Mouse (Mus musculus) limb, embryonic 15.5 days (tissue): ENCODE measurements around the gene 1700080E11Rik. TPM values are rescaled to one million over a fixed set of nuclear protein-coding genes. Genes with fewer than 3 reads are reported as not detected.
"Not testable (repeated sequence)": the region's sequence is repeated elsewhere in the genome, so short reads cannot be mapped to it uniquely, and the experiment has no call there.

Experiments used
- ATAC-seq: fragments of 200-750 bp; cut with Nextera tagmentation; 2 replicates; pipeline ENCODE4 v1.8.0; 2017; ENCODE audit warnings: low read depth, moderate TSS enrichment; ENCODE audit not compliant: insufficient number of reproducible peaks, low FRiP score, low TSS enrichment
- H3K27ac ChIP-seq: fragments of 300-500 bp; sonication (generic); 2 replicates; pipeline ENCODE4 v1.5.1; 2015; ENCODE audit warnings: moderate library complexity, mild to moderate bottlenecking, inconsistent platforms
- H3K27me3 ChIP-seq: fragments of 300-500 bp; sonication (generic); 2 replicates; pipeline ENCODE4 v1.6.1; 2015; ENCODE audit warnings: inconsistent platforms
- H3K36me3 ChIP-seq: fragments of 300-500 bp; sonication (generic); 2 replicates; pipeline ENCODE4 v1.6.1; 2015; ENCODE audit warnings: inconsistent platforms
- H3K4me1 ChIP-seq: fragments of 300-500 bp; sonication (generic); 2 replicates; pipeline ENCODE4 v1.6.1; 2015; ENCODE audit warnings: inconsistent platforms
- H3K4me2 ChIP-seq: fragments of 300-500 bp; sonication (generic); 2 replicates; pipeline ENCODE4 v1.6.1; 2015; ENCODE audit warnings: mild to moderate bottlenecking, inconsistent platforms
- H3K4me3 ChIP-seq: fragments of 300-500 bp; sonication (generic); 2 replicates; pipeline ENCODE4 v1.5.1; 2015; ENCODE audit warnings: mild to moderate bottlenecking, inconsistent platforms
- H3K9ac ChIP-seq: fragments of 300-500 bp; sonication (generic); 2 replicates; pipeline ENCODE4 v1.6.1; 2015; ENCODE audit warnings: inconsistent platforms
- H3K9me3 ChIP-seq: fragments of 300-500 bp; sonication (generic); 2 replicates; pipeline ENCODE4 v1.6.1; 2016; ENCODE audit warnings: inconsistent platforms
- WGBS: fragments of 180-500 bp; shearing (Covaris S2); methylation state at CpG from one replicate; pipeline ENCODE4 v1.1.7; 2015; 5-methylcytosine and 5-hydroxymethylcytosine counted together
- polyA plus RNA-seq: library from polyadenylated mRNA; unstranded; fragments of >200 nt; fragmentation: Nextera tagmentation; extraction: Ambion mirVana; gene quantifications from 2 replicates; pipeline ENCODE4 v1.2.1, GENCODE M21; 2015

Gene 1700080E11Rik
- polyA plus RNA-seq = not detected in 2 replicates

- H3K9ac ChIP-seq = no peak within 1 kb of the TSS
These were observed at the start of gene 1700080E11Rik for GRCm38 (mm10) chr9:105144992-105145391. Gene 1700080E11Rik, minus strand, starts transcription at chr9:105145092.

GRCm38 (mm10) chr9:105186725-105187124 lies 41.8 kb upstream of the 1700080E11Rik start:
- 80% methylated on average over 3 of the region's 3 CpGs for WGBS
- no peaks in the 10 kb centered on the region for H3K36me3 ChIP-seq

More at GRCm38 (mm10) chr9:105144992-105145391, at the start of gene 1700080E11Rik:
- Histone ChIP-seq H3K4me2 (no peak within 1 kb of the TSS), H3K9me3 (no peaks in the 10 kb centered on the region), H3K4me3 (no peak within 1 kb of the TSS), H3K36me3 (no peaks in the 10 kb centered on the region), H3K4me1 (no peaks in the 10 kb centered on the region), H3K27ac (no peak within 1 kb of the TSS), H3K27me3 (no peaks in the 10 kb centered on the region)
- no peak for ATAC-seq
- WGBS = 69% methylated on average over 6 of the region's 6 CpGs

GRCm38 (mm10) chr9:105182392-105182791 lies 37.5 kb upstream of the 1700080E11Rik start:
- ATAC-seq = no peak
- H3K4me2 ChIP-seq = no peak overlapping the region
- H3K36me3 ChIP-seq = no peaks in the 10 kb centered on the region
- no peak overlapping the region for H3K27ac ChIP-seq
- no peak overlapping the region for H3K4me3 ChIP-seq
- no peak overlapping the region for H3K9ac ChIP-seq
- no peaks in the 10 kb centered on the region for H3K4me1 ChIP-seq
- WGBS = 81% methylated on average over 3 of the region's 3 CpGs
- no peaks in the 10 kb centered on the region for H3K9me3 ChIP-seq
- no peaks in the 10 kb centered on the region for H3K27me3 ChIP-seq

More at GRCm38 (mm10) chr9:105186725-105187124, 41.8 kb upstream of the 1700080E11Rik start:
- no peak for ATAC-seq
- Histone ChIP-seq H3K4me1 (no peaks in the 10 kb centered on the region), H3K27ac (no peak overlapping the region), H3K4me2 (no peak overlapping the region), H3K9ac (no peak overlapping the region), H3K27me3 (no peaks in the 10 kb centered on the region), H3K4me3 (no peak overlapping the region), H3K9me3 (no peaks in the 10 kb centered on the region)

- WGBS = 77% methylated on average over 6 of the region's 6 CpGs
- no peaks in the 10 kb centered on the region for H3K4me1 ChIP-seq
- H3K4me2 ChIP-seq = no peak overlapping the region
These were observed 5.7 kb downstream of the 1700080E11Rik start for GRCm38 (mm10) chr9:105139204-105139603.

GRCm38 (mm10) chr9:105136404-105136803 lies 8.5 kb downstream of the 1700080E11Rik start:
- WGBS = 16% methylated on average over 1 of the region's 1 CpGs
- Histone ChIP-seq H3K4me2 (no peak overlapping the region), H3K9ac (no peak overlapping the region), H3K27ac (no peak overlapping the region), H3K4me3 (no peak overlapping the region), H3K4me1 (no peaks in the 10 kb centered on the region), H3K27me3 (no peaks in the 10 kb centered on the region), H3K36me3 (no peaks in the 10 kb centered on the region), H3K9me3 (no peaks in the 10 kb centered on the region)
- no peak for ATAC-seq

More at GRCm38 (mm10) chr9:105139204-105139603, 5.7 kb downstream of the 1700080E11Rik start:
- H3K9ac ChIP-seq = no peak overlapping the region
- H3K9me3 ChIP-seq = no peaks in the 10 kb centered on the region
- no peaks in the 10 kb centered on the region for H3K27me3 ChIP-seq
- H3K27ac ChIP-seq = no peak overlapping the region
- no peak overlapping the region for H3K4me3 ChIP-seq
- no peaks in the 10 kb centered on the region for H3K36me3 ChIP-seq
- no peak for ATAC-seq

GRCm38 (mm10) chr9:105134536-105134935 lies 10.4 kb downstream of the 1700080E11Rik start:
- H3K27me3 ChIP-seq = no peaks in the 10 kb centered on the region
- WGBS = 80% methylated on average over 5 of the region's 5 CpGs
- no peak overlapping the region for H3K4me3 ChIP-seq
- H3K9ac ChIP-seq = no peak overlapping the region
- no peak overlapping the region for H3K4me2 ChIP-seq
- H3K4me1 ChIP-seq = peaks cover 8% of the 10 kb centered on the region
- H3K9me3 ChIP-seq = no peaks in the 10 kb centered on the region
- no peaks in the 10 kb centered on the region for H3K36me3 ChIP-seq
- H3K27ac ChIP-seq = no peak overlapping the region
- no peak for ATAC-seq

GRCm38 (mm10) chr9:105132002-105132367 lies 12.9 kb downstream of the 1700080E11Rik start:
- no peak overlapping the region for H3K27ac ChIP-seq
- 23% methylated on average over 5 of the region's 5 CpGs for WGBS
- no peaks in the 10 kb centered on the region for H3K27me3 ChIP-seq
- peaks cover 8% of the 10 kb centered on the region for H3K4me1 ChIP-seq
- H3K9ac ChIP-seq = no peak overlapping the region
- H3K36me3 ChIP-seq = no peaks in the 10 kb centered on the region
- ATAC-seq = 0 out of 2 replicates have a peak, but pooled peaks have one; percentile 4
- peak overlapping the region; percentile 70 for H3K4me3 ChIP-seq
- H3K4me2 ChIP-seq = peak overlapping the region; percentile 82
- no peaks in the 10 kb centered on the region for H3K9me3 ChIP-seq

GRCm38 (mm10) chr9:105131253-105132001 lies 13.5 kb downstream of the 1700080E11Rik start, which contains the start of gene Nudt16:
Gene Nudt16, minus strand, starts transcription at chr9:105131824.
- Histone ChIP-seq H3K4me1 (peaks cover 8% of the 10 kb centered on the region), H3K4me3 (peak within 1 kb of the TSS; percentile 70), H3K4me2 (peak within 1 kb of the TSS; percentile 82), H3K36me3 (no peaks in the 10 kb centered on the region), H3K9ac (peak within 1 kb of the TSS; percentile 65), H3K27ac (peak within 1 kb of the TSS; percentile 70), H3K9me3 (no peaks in the 10 kb centered on the region), H3K27me3 (no peaks in the 10 kb centered on the region)
- under 1% methylated on average over 60 of the region's 60 CpGs for WGBS
- peak; percentile 91 for ATAC-seq

- no peak overlapping the region for H3K4me3 ChIP-seq
- H3K9me3 ChIP-seq = no peaks in the 10 kb centered on the region
- WGBS = 92% methylated on average over 8 of the region's 8 CpGs
- peaks cover 8% of the 10 kb centered on the region for H3K4me1 ChIP-seq
- H3K36me3 ChIP-seq = no peaks in the 10 kb centered on the region
- H3K9ac ChIP-seq = no peak overlapping the region
- H3K27me3 ChIP-seq = no peaks in the 10 kb centered on the region
- H3K27ac ChIP-seq = no peak overlapping the region
- H3K4me2 ChIP-seq = no peak overlapping the region
- no peak for ATAC-seq
These were observed 14.6 kb downstream of the 1700080E11Rik start for GRCm38 (mm10) chr9:105130331-105130730.

GRCm38 (mm10) chr9:105125206-105125605 lies 19.7 kb downstream of the 1700080E11Rik start:
- H3K4me3 ChIP-seq, ATAC-seq, H3K27me3 ChIP-seq, H3K4me2 ChIP-seq, H3K36me3 ChIP-seq, H3K9ac ChIP-seq, H3K27ac ChIP-seq, H3K9me3 ChIP-seq, H3K4me1 ChIP-seq: not testable (repeated sequence)
- WGBS = 78% methylated on average over 3 of the region's 3 CpGs

- 72% methylated on average over 5 of the region's 5 CpGs for WGBS
- no peaks in the 10 kb centered on the region for H3K36me3 ChIP-seq
- H3K4me2 ChIP-seq = no peak overlapping the region
- no peak overlapping the region for H3K9ac ChIP-seq
- no peaks in the 10 kb centered on the region for H3K27me3 ChIP-seq
- H3K4me3 ChIP-seq = no peak overlapping the region
- H3K4me1 ChIP-seq = no peaks in the 10 kb centered on the region
- no peaks in the 10 kb centered on the region for H3K9me3 ChIP-seq
- H3K27ac ChIP-seq = no peak overlapping the region
- no peak for ATAC-seq
These were observed 41.0 kb downstream of the 1700080E11Rik start for GRCm38 (mm10) chr9:105103893-105104292.

- Histone ChIP-seq H3K36me3 (no peaks in the 10 kb centered on the region), H3K9me3 (no peaks in the 10 kb centered on the region), H3K27me3 (no peaks in the 10 kb centered on the region), H3K4me3 (no peak overlapping the region), H3K4me2 (no peak overlapping the region), H3K27ac (no peak overlapping the region), H3K4me1 (no peaks in the 10 kb centered on the region), H3K9ac (no peak overlapping the region)
- ATAC-seq = no peak
- WGBS = 47% methylated on average over 1 of the region's 1 CpGs
These were observed 43.0 kb downstream of the 1700080E11Rik start for GRCm38 (mm10) chr9:105101911-105102310.
